Mouse (Mus musculus) neural tube, embryonic 11.5 days (tissue): Measurements from ENCODE around the gene Chmp5. TPM values are rescaled to one million over a fixed set of nuclear protein-coding genes. Genes with fewer than 3 reads are reported as not detected.
A peak's percentile ranks its signal among the peaks of the same experiment; 100 is the strongest.

Experiments
- ATAC-seq: fragments of 200-750 bp; cut with Nextera tagmentation; 2 replicates; pipeline ENCODE4 v1.8.0; 2017; ENCODE audit warnings: moderate number of reproducible peaks, mild to moderate bottlenecking, moderate TSS enrichment, moderate library complexity; ENCODE audit not compliant: insufficient read depth, low FRiP score, low TSS enrichment
- DNase-seq: peaks from one replicate; pipeline ENCODE4 v3.0.0-alpha.2; 2015; ENCODE audit warnings: low spot score
- H3K27ac ChIP-seq: fragments of 300-500 bp; sonication (generic); 2 replicates; pipeline ENCODE4 v1.5.1; 2014; ENCODE audit warnings: low read depth, mild to moderate bottlenecking, low read length
- H3K27me3 ChIP-seq: fragments of 300-500 bp; sonication (generic); 2 replicates; pipeline ENCODE4 v1.6.1; 2014; ENCODE audit warnings: mild to moderate bottlenecking, low read length, mixed read lengths; ENCODE audit not compliant: control insufficient read depth, insufficient read depth
- H3K36me3 ChIP-seq: fragments of 300-500 bp; sonication (generic); 2 replicates; pipeline ENCODE4 v1.6.1; 2014; ENCODE audit warnings: mild to moderate bottlenecking, low read length, moderate library complexity, mixed read lengths; ENCODE audit not compliant: control insufficient read depth, insufficient read depth
- H3K4me1 ChIP-seq: fragments of 300-500 bp; sonication (generic); 2 replicates; pipeline ENCODE4 v1.6.1; 2014; ENCODE audit warnings: low read length, mixed read lengths; ENCODE audit not compliant: control insufficient read depth, insufficient read depth
- H3K4me2 ChIP-seq: fragments of 300-500 bp; sonication (generic); 2 replicates; pipeline ENCODE4 v1.6.1; 2014; ENCODE audit warnings: low read depth, mild to moderate bottlenecking, moderate library complexity
- H3K4me3 ChIP-seq: fragments of 300-500 bp; sonication (generic); 2 replicates; pipeline ENCODE4 v1.5.1; 2014; ENCODE audit warnings: low read depth, low read length
- H3K9ac ChIP-seq: fragments of 300-500 bp; sonication (generic); 2 replicates; pipeline ENCODE4 v1.6.1; 2014; ENCODE audit warnings: mild to moderate bottlenecking, low read length
- H3K9me3 ChIP-seq: fragments of 300-500 bp; sonication (generic); 2 replicates; pipeline ENCODE4 v1.6.1; 2016; ENCODE audit warnings: low read length; ENCODE audit not compliant: control insufficient read depth
- WGBS: fragments of 180-500 bp; shearing (Covaris S2); extraction: QIAGEN DNeasy Blood & Tissue Kit; methylation state at CpG from one replicate; pipeline ENCODE4 v1.1.7; 2014; 5-methylcytosine and 5-hydroxymethylcytosine counted together
- polyA plus RNA-seq: library from polyadenylated mRNA; unstranded; fragments of >200 nt; fragmentation: Nextera tagmentation; extraction: Ambion mirVana; gene quantifications from 2 replicates; pipeline ENCODE4 v1.2.1, GENCODE M21; 2014

The Chmp5 gene
- polyA plus RNA-seq, 1 experiment from 2014 or later: 146 TPM

DNA sequence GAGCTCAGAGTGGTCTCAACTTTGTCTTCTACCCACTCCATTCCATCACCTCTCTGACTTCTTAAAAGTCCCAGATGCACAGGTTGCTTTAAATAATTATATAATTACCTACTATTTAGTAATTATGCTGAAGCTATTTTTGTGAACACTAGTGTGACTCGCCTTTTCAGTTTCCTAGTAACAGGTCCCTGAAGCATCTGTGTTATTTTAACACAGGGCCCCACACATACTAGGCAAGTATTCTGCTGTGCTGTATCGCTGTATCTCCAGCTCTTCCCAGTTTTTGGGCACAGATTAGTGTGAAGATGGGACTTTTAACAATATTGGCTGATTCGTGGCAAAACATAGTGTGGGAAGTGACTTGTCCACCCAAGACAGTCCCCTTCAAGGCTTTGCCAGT is 15.3 kb downstream of the Chmp5 start:
- DNase-seq (no peak), ATAC-seq (no peak)
- H3K36me3 ChIP-seq: peaks cover 12% of the 10 kb centered on the region
- no peak overlapping the region for H3K9ac ChIP-seq
- H3K4me1 ChIP-seq: no peaks in the 10 kb centered on the region
- H3K4me2 ChIP-seq: no peak overlapping the region
- H3K27me3 ChIP-seq: no peaks in the 10 kb centered on the region
- no peaks in the 10 kb centered on the region for H3K9me3 ChIP-seq
- WGBS: 92% methylated on average over 3 of the region's 3 CpGs
- no peak overlapping the region for H3K4me3 ChIP-seq
- no peak overlapping the region for H3K27ac ChIP-seq

DNA sequence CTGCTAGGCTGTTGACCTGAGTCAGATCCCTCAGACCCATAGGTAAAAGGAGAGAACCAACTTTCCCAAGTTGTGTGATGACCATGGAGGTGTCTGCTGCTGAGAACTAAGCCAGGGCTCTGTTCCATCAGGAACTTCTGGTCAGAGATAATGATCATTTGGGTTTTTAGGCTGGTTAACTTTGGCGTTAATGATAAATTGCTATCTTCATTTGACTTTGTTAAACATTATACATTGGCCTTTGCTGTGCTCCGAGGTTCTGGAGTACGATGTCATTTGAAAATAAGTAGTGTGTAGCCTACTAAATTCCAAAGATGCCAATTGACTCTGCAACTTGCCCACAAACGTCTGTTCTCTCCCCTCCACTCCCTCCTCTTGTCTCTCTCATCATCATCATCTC is 21.0 kb downstream of the Chmp5 start:
- DNase-seq (no peak), ATAC-seq (no peak)
- 84% methylated on average over 4 of the region's 4 CpGs for WGBS
- no peak overlapping the region for H3K27ac ChIP-seq
- H3K27me3 ChIP-seq: no peaks in the 10 kb centered on the region
- H3K4me3 ChIP-seq: no peak overlapping the region
- no peaks in the 10 kb centered on the region for H3K4me1 ChIP-seq
- H3K4me2 ChIP-seq: no peak overlapping the region
- H3K36me3 ChIP-seq: 0 out of 2 replicates have a peak, but pooled peaks cover 2% of the 10 kb centered on the region
- no peak overlapping the region for H3K9ac ChIP-seq
- H3K9me3 ChIP-seq: no peaks in the 10 kb centered on the region

DNA sequence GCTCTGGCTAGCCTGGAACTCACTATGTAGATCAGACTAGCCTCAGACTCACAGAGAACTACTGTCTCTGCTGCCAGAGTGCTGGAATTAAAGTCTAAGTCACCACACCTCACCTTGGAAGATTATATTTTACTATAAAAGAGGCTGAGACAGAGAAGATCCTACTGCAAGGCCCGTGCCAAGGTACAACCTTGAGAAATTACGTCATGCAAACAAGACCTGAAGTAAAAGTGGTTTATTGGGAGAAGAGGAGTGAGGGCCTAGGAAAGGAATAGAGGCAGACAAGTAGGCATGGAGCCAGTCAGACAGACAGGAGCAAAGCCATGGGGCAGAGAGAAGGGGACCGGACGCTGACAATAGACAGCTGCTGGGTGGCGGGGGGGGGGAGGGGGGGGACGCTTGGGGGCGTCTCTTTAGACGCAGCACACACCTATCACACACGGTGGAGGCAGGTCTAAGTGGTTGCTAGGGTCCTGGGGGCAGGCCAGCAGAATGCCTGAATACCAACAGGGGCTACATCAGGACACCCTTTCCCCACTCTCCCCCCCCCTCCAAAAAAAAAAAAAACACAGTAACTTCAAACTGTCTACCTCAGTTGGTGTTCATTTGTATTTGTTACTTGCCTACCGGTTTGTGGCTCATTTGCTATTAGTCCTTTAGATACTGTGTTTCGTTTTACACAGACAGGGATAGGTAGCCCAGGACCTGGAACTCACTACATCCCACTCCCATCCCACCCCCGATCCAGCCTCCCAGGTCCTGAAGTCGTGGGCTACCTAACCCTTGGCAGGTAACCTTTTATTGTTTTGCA is 21.8 kb downstream of the Chmp5 start:
- 0 out of 2 replicates have a peak, but pooled peaks cover 2% of the 10 kb centered on the region for H3K36me3 ChIP-seq
- no peaks in the 10 kb centered on the region for H3K27me3 ChIP-seq
- H3K4me3 ChIP-seq: peak overlapping the region; percentile 97
- peak overlapping the region; percentile 81 for H3K9ac ChIP-seq
- 16% methylated on average over 10 of the region's 13 CpGs for WGBS
- DNase-seq (peak; percentile 13), ATAC-seq (peak; percentile 32)
- H3K4me2 ChIP-seq: peak overlapping the region; percentile 73
- H3K9me3 ChIP-seq: no peaks in the 10 kb centered on the region
- peak overlapping the region; percentile 84 for H3K27ac ChIP-seq
- H3K4me1 ChIP-seq: no peaks in the 10 kb centered on the region

GRCm38 (mm10) chr4:40970592-40970841 is 22.3 kb downstream of the Chmp5 start:
- peak overlapping the region; percentile 73 for H3K4me2 ChIP-seq
- no peaks in the 10 kb centered on the region for H3K9me3 ChIP-seq
- no peak for DNase-seq
- no peaks in the 10 kb centered on the region for H3K4me1 ChIP-seq
- peak overlapping the region; percentile 81 for H3K9ac ChIP-seq
- peak overlapping the region; percentile 97 for H3K4me3 ChIP-seq
- 0 out of 2 replicates have a peak, but pooled peaks cover 2% of the 10 kb centered on the region for H3K36me3 ChIP-seq
- 0% methylated on average over 16 of the region's 16 CpGs for WGBS
- ATAC-seq: no peak; the same call in 1 of the 2 replicates
- peak overlapping the region; percentile 84 for H3K27ac ChIP-seq
- no peaks in the 10 kb centered on the region for H3K27me3 ChIP-seq

- DNase-seq (peak; percentile 95), ATAC-seq (peak; percentile 94)
- Histone ChIP-seq H3K9ac (peak within 1 kb of the TSS; percentile 81), H3K27ac (peak within 1 kb of the TSS; percentile 84), H3K9me3 (no peaks in the 10 kb centered on the region), H3K4me3 (peak within 1 kb of the TSS; percentile 97), H3K36me3 (0 out of 2 replicates have a peak, but pooled peaks cover 2% of the 10 kb centered on the region), H3K4me1 (no peaks in the 10 kb centered on the region), H3K27me3 (no peaks in the 10 kb centered on the region), H3K4me2 (peak within 1 kb of the TSS; percentile 73)
- WGBS: under 1% methylated on average over 80 of the region's 85 CpGs
Observed at GRCm38 (mm10) chr4:40970842-40971701, 22.9 kb downstream of the Chmp5 start, which contains the start of gene Nfx1. Nfx1 (plus strand) TSS chr4:40970906.

DNA sequence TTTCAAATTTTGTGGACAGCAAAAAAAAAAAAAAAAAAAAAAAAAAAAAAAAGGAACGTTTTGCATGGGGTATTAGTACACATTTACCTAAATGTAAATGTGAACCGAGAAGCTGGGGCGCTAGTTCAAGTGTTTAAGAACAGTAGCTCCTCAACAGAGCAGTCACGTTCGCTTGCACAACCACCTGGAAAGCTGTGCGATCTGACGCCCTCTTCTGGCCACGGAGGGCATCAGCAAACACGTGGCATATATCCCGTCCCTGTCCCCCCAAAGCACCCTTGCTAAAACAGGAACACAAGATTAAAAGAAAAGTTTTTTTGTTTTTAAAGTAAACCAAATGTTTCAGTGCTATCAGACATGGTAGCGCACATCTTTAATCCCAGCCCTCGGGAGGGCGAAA is 23.5 kb downstream of the Chmp5 start:
- 26% methylated on average over 13 of the region's 13 CpGs for WGBS
- H3K4me3 ChIP-seq: peak overlapping the region; percentile 97
- no peaks in the 10 kb centered on the region for H3K4me1 ChIP-seq
- H3K4me2 ChIP-seq: peak overlapping the region; percentile 73
- no peak overlapping the region for H3K9ac ChIP-seq
- ATAC-seq (no peak), DNase-seq (peak; percentile 26)
- peaks cover 6% of the 10 kb centered on the region; the same call in 1 of the 2 replicates for H3K36me3 ChIP-seq
- no peaks in the 10 kb centered on the region for H3K27me3 ChIP-seq
- H3K9me3 ChIP-seq: no peaks in the 10 kb centered on the region
- peak overlapping the region; percentile 84; the same call in 1 of the 2 replicates for H3K27ac ChIP-seq

DNA sequence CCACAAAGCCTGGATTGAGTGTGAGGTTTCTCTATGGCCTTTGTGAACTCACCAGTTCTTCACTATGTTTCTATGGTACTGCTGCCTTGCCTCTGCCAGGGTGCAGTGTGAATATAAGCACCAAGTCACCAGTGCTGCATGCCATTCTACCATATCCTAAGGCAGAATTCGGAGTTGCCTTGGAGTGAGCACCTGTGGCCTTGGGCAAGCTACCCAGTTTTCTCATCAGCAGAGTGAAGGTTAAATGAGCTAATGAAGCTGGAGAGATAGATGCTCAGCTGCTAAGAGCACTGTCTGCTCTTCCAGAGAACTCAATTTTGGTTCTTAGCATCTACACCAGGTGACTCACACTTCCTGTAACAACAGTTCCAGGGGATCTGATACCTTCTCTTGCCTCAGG is 25.8 kb downstream of the Chmp5 start:
- Histone ChIP-seq H3K4me1 (no peaks in the 10 kb centered on the region), H3K27ac (no peak overlapping the region), H3K9me3 (no peaks in the 10 kb centered on the region), H3K36me3 (peaks cover 13% of the 10 kb centered on the region; the same call in 1 of the 2 replicates), H3K9ac (no peak overlapping the region), H3K4me2 (no peak overlapping the region), H3K27me3 (no peaks in the 10 kb centered on the region), H3K4me3 (no peak overlapping the region)
- ATAC-seq (no peak), DNase-seq (no peak)
- WGBS: 91% methylated on average over 1 of the region's 1 CpGs

- H3K9me3 ChIP-seq: no peaks in the 10 kb centered on the region
- H3K27ac ChIP-seq: no peak overlapping the region
- ATAC-seq (no peak), DNase-seq (no peak)
- H3K36me3 ChIP-seq: peaks cover 15% of the 10 kb centered on the region
- H3K4me1 ChIP-seq: no peaks in the 10 kb centered on the region
- H3K27me3 ChIP-seq: no peaks in the 10 kb centered on the region
- WGBS: 96% methylated on average over 3 of the region's 3 CpGs
- H3K4me2 ChIP-seq: no peak overlapping the region
- H3K9ac ChIP-seq: no peak overlapping the region
- no peak overlapping the region for H3K4me3 ChIP-seq
Observed at GRCm38 (mm10) chr4:40975678-40976077, 27.5 kb downstream of the Chmp5 start.
